Mouse (Mus musculus): ENCODE measurements around the gene Prss40.

The Prss40 gene

DNA sequence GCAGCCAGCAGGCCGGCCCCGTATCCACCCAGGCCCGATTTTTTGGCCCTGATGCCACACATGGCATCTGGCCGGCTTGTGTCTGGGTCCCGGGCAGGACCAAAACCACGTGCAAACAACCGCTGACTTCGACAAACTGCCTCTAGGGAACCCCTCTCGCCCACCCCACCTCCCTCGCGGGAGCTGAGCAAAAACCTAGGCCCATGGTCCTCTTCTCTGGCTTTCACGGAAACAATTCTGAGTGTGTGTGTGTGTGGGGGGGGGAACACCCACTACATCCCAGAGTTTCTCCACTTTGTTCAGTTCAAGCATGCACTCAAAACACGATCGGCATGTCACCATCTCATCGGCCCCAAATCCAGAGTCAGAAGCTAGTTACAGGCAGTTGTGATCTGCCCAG is at the start of gene Prss40:
TSS of gene Prss40 (minus strand) at position 101 of the 400 bp plus-strand sequence.
- ATAC-seq (ENCODE audit: low TSS enrichment), result no peak

DNA sequence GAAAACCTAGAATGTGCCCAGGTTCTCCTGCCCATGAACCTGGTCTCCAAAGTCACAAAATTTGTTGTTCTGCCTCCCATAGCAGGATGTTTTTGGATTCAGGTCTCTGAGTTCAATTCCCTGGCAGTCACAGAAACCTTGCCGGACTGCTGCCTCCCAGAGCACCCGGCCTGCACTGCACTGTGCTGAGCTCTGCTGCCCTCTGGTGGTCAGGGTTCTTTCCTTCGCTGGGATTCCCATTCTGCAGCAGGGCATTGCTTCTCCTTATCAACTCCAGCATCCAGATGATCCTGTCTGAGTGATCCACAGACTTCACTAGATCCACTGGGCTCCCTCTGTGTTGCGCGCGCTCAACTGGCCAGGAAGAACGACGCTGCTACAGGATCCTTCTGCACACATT is 41.6 kb upstream of the Prss40 start:
- peak; percentile 98 for ATAC-seq (ENCODE audit: low TSS enrichment)

DNA sequence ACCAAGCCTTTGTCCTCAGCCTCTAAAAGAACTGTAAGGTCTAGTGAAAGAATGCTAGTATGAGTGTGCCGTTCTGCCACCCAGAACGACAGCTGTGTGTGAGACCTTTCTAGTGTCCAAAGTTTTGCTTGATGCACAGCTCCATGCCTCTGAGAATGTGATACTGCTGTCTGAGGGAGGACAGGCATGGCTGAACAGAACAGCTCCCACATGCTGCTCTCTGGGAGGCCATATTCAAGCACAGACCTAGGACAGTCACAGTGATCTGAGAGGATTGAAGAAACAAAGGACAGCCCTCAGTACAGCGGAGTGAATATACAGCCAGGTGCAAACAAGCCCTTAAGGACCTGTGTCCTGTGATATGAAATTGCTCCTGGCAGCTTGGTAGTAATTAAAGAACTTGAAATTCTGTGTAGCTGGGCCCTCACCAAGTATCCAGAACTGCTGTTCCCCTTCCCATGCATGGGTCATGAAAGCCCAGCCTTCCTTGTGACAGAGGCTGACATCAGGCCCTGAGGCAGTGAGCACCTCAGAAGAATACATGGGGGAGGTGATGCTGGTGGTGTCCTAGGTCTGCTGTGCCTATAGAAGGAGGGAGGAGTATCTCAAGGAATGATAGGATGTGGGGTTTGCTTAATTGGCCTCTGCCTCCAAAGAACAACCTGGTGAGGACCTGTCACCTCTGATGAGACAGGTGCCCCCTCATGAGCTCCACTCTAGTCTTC is 40.7 kb upstream of the Prss40 start:
- ATAC-seq (ENCODE audit: low TSS enrichment), result no peak

DNA sequence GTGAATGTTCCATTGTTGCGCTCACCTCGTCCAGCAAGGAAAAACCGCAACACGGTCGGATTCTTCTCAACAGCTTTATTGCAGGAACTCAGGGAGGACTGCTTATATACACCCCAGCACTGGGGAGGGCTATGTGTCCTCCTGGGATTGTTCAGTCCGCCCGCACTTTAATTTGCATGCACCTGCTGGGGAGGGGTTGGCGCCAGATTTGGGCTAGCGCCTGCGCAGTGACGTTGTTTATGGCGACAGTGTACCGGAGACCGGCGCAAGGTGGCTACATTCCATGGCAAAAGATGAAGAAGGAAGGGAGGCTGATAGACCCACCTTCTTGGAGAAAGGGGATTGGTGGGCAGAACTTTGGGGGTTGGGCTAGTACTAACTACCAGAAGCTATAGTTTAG is 39.3 kb upstream of the Prss40 start:
- ATAC-seq (ENCODE audit: low TSS enrichment), result no peak

DNA sequence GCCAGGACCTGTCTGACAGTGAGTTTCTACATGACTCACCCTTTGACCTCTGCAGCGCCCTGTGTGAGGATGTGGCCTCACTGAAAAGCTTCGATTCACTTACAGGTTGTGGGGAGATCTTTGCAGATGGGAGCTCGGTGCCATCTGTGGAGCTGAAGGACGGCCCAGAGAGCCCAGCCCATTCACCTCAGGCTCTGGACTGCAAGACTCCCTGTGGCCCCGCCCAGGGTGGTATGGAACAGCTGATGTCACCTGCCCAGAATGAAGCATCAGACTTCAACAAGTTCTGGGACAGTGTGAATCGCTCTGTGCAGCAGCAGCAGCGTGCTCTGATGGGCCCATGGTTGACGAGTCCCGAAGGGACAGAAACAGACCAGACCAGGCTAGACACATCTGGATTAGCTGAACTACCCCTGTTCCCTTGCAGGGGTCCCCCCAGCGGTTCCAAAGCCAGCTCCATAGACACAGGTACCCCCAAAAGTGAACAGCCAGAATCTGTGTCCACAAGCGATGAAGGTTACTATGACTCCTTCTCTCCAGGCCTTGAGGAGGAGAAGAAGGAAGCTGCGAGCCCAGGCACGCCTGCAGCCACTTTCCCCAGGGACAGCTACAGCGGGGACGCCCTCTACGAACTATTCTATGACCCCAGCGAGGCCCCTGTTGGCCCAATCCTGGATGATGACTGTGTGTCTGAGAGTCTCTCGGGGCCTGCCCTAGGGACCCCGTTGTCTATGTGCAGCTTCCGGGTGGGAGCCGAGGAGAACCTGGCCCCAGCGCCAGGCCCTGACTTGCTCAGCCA is 26.8 kb upstream of the Prss40 start:
- ATAC-seq (ENCODE audit: low TSS enrichment), result no peak

DNA sequence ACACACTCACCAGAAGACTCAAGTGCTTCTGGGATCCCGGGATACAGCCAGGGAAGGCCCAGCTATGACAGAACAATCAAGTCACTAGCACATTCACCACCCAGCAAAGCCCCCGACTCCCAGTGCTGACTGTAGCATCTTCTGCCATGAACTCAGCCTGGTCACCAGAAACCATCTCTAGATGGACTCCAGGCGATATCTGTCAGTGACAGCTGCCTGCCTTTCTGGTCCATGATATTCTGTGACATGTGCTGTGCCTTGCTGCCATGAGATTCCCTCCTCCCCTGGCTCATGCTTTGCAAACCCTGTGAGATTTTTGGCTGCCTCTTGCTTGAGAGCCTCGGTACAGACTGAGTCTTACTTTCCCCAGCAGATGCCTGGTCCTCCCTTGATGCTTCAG is 24.0 kb upstream of the Prss40 start:
- no peak for ATAC-seq (ENCODE audit: low TSS enrichment)

DNA sequence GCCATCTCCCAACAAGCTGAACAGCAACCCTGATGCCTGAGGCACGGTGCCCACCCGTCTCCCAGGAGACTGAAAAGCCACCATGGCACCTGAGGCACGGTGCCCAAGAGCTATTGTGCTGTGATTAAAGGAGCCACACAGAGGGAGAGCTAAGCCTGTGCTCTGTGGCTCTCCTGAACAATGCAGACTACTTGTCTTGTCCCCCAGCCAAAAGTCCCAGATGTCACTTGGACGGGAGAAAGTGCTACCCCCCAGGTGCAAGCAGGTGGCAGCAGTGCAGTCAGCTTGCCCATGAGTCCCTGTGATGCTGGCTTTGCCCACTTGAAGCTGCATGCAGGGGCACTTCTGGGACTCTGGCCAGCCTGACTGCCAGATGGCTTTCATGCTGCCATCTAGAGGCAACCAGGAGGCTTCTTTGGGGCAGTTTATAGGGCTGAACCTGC is 23.1 kb upstream of the Prss40 start:
- peak; percentile 51 for ATAC-seq (ENCODE audit: low TSS enrichment)

DNA sequence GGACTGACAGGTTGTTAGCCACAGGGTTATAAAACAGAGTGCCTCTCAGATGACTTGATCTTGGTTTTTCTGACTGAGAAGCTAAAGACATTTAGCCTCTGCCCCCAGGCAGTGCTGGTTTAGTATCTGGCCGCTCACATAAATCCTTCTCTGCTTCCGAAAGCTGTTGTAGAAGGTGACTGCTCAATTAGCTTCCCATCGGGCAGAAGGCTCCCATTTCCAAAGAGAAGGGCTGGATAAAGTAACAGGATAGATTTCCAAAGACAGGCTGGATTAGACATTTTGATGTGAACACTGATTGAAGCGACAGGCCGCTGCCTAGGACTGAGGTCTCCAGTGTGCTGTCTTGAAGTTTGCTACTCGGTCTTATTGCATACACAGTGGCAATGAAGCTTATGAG is 21.5 kb upstream of the Prss40 start:
- ATAC-seq (ENCODE audit: low TSS enrichment), result no peak

DNA sequence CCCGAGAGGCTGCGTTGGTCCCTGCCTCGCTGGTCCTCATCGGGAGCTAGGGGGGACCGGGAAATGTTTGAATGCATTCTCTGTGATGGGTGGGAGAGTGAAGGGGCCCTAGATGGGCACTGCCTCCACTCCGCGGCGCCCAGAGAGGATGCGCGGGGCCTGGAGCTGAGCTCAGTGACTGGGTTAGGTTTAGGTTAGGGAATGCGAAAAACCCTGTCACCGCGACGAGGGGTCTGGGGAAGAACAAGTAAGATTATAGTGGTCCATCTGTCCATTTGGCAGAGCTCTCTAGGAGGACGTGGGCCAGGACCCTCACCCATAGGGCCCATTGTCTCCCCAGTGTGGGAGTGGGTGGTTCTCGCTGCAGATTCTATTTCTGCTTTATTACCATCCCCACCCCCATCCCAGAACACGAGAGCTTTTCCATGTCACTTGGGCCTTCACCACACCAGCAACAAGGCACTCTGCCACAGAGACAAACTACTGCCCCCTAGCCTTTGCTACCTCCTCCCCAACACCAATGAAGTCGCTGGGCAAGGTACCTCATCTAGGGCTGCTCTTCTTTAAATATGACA is 19.1 kb upstream of the Prss40 start:
- ATAC-seq (ENCODE audit: low TSS enrichment), result peak; percentile 48

DNA sequence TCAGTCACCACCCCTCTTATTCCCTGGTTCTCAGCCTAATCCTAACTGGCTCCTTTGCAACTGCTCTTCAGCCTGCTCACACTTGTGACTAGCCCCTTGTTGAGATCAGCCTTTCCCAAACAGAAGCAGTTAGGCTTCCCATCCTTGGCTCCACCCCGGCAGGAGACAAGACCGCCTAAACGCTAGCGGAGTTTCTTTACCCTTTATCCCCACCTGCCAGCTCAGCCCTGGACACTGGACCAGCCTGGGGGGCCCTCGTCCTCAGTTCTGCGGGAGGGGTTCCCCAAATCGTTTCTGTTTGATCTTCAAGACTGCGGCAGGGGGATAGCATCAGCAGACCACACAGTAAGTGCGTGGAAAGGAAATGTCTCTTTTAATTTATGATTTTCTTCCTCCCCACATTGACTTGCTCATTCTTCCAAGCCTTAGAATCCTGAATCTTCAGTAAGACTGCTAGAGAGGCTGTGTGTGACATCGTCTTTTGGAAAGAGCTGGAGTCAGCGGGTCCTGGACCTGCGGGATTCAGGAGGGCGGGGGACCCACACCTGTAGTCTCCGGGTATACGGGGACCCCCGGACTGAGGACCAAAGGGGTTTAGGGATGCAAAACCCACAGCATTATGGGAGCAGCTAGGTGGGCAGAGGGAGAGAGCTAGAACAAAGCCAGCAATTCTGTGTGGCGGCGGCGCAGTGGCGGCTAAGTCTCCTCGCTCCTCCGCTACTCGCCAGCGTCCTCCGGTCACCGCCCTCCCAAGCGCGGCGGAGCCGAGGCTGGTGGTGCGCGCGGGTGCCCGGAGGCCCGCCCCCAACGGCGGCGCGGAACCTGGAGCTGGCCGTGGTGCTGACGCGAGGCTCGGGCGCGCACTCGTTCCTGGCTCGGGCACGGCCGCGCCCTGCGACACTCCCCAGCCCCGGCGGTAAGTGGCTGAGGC is 18.4 kb upstream of the Prss40 start, which contains the start of gene Amer3:
TSS of gene Amer3 (plus strand) at position 807 of the 931 bp plus-strand sequence.
- peak; percentile 92 for ATAC-seq (ENCODE audit: low TSS enrichment)

DNA sequence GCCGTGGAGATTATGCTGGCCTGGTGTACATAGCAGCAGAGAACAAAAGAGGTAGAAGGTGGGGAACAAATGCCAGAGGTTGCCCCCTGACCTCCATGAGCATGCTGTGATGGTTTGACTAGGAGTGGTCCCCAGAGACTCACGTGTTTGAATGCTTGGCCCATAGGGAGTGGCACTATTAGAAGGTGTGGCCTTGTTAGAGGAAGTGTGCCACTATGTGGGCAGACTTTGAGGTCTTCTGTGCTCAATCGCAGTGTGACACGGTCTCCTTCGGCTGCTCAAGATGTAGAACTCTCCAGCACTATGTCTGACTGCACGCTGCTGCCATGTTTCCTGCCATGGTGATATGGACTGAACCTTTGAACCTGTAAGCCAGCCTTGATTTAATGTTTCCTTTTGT is 12.5 kb upstream of the Prss40 start:
- ATAC-seq (ENCODE audit: low TSS enrichment), result no peak

DNA sequence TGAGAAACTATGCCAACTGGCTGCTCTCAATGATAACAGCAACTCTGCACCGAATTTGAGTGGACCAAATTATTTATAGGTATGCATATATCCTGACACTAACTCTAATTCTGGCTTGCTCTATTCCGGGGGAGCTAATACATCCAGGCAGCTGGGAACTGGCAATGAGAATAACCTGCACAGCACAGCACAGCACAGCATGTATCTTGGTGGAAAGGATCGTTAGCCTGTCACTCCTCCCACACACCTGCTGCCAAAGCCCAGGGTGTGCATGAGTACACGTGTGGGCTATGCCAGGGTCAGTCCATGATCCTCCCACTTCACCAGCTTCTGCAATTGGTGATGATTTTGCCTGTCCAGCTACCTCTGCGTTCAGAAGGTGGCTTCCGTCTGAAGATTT is 10.7 kb upstream of the Prss40 start:
- peak; percentile 91 for ATAC-seq (ENCODE audit: low TSS enrichment)

DNA sequence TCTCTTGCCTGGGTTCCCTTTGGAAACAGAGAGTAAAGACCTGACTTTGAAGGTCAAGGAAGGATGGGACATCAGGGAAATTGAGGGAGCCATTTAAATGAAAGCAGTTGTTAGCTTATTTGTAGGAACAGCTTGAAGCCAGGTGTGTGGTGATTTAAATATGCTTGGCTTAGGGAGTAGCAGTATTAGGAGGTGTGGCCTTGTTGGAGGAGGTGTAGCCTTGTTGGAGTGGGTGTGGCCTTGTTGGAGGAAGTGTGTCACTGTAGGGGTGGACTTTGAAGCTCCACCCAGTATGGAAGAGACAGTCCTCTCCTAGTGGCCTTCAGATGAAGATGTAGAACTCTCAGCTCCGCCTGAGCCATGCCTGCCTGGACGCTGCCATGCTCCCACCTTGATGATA is 9.1 kb upstream of the Prss40 start:
- no peak for ATAC-seq (ENCODE audit: low TSS enrichment)

DNA sequence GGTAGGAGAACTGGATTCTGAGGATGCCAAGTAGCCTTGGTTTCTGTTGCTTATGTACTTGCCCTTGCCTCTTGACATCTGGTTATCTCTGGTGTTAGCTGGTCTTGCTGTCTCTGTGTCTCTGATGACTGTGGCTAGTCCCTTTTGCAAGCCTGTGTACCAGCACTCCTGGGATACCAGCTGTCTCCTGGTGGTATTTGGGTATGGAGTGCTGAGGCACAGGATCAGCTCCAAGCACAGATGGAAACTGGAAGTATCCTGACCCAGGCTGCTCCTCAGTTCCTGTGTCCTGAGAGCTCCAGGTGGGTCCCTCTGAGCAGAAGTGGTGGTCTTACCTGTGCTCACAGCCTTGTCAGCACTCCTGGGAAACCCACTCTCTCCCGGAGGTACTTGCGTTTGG is 7.4 kb upstream of the Prss40 start:
- no peak for ATAC-seq (ENCODE audit: low TSS enrichment)

DNA sequence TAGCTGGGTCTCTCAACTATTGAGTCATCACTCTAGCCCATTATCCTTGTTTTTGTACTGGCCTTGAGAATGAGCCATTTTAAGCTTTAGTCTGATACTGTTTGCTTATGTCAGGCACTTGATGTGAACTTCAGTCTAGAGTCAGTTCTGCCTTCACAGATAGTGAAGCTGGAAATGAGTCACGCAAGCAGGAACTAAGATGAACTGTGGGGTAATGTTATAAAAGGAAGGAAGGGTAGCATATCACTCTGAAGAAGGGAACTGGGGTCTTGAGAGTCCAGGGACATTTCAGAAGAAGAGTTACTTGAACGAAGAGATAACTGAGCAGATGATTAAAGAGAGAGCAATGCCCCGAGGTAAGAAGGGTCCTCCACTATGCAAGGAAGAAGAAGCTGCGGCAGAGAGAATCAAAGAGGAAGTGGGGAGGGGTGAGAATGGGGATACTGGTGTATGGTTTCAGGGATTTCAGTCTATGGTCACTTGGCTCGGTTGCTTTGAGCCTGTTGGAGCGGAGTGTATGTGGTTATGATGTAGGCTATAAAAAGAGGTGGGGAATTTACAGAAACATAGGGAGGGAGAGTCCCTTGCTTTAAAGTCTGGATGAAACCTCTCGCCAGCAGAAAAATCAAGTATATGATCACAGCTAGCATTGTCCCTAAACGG is 3.8 kb upstream of the Prss40 start:
- no peak for ATAC-seq (ENCODE audit: low TSS enrichment)

DNA sequence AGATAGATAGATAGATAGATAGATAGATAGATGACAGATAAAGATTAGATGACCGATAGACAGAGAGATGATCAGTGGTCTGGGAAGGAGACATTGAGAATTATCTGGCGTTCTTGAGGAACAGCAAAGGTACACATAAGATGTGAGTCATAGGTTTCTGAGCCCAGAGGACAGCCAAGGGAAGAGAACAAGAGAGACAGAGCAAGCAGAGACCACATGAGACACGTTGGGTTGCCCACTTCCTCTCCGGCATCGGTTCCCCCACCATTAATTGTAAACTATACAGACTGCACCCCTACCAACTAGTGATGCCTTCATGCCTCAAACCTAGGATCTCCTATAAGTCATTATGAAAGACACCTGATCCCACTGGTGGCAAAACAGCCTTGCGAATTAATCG is 6.5 kb downstream of the Prss40 start:
- no peak for ATAC-seq (ENCODE audit: low TSS enrichment)

DNA sequence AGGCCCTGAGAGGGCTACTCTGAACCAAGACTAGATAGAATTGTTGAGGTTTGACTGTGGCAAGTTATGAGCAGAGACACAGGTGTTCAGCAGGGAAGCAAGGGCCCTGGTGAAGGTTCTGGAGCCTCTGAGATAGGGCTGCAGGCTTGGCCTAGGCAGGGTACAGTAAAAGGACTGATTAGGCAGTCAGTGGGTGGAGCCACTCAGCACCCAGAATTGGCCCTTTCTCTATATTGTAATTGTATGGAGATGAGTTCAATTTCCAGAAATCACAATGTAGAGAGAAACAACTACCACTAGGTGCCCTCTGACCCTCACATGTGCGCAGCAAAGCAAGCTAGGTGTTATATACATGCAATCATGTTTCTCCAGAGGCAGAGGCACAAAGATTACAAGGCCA is 7.1 kb downstream of the Prss40 start:
- no peak for ATAC-seq (ENCODE audit: low TSS enrichment)

DNA sequence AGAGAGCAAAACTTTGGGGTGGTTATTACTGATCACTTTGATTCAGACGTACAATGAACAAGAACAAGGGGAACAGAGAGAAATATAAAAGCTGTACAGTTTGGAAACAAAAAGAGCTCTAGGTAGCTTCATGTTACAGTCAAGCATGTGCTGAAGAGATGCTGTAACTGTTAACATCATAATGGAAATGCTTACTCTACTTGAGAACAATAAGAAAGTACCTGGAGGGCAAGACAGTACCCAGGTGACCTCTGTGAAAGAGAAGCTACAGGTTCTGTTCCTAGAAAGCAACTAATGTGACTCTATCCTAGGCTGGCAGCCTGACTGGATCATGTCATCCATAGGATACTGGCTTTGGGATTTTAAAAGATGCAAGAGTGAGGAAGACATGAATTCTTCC is 13.7 kb downstream of the Prss40 start:
- ATAC-seq (ENCODE audit: low TSS enrichment), result no peak

DNA sequence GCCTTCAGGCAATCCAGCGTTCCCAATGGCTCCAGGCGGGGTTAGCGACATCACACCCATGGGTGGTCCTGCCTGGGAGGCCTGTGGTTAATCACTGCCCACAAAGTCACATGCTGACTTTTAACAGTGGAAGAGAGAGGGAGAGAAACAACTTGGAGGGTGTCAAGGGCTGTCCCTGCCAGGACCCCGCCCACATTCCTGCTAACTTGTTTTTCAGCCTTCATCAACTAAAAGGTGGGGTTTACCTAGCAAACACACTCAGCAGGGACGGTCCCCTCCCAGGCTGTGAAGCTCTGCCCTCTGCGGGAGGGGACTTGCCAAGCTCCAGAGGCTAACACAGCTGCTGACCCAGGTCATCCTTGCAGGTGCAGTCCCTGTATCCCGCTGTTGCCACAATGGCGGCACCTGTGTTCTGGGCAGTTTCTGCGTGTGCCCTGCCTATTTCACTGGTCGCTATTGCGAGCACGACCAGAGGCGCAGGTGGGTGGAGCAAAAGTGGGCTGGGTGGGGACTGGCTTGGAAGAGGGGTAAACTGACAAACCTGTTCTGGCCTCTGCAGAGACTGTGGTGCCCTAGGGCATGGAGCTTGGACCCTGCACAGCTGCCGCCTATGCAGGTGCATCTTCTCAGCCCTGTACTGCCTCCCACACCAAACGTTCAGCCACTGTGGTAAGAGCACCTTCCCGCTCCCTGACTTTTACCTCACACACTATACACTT is 23.8 kb downstream of the Prss40 start:
- no peak for ATAC-seq (ENCODE audit: low TSS enrichment)

DNA sequence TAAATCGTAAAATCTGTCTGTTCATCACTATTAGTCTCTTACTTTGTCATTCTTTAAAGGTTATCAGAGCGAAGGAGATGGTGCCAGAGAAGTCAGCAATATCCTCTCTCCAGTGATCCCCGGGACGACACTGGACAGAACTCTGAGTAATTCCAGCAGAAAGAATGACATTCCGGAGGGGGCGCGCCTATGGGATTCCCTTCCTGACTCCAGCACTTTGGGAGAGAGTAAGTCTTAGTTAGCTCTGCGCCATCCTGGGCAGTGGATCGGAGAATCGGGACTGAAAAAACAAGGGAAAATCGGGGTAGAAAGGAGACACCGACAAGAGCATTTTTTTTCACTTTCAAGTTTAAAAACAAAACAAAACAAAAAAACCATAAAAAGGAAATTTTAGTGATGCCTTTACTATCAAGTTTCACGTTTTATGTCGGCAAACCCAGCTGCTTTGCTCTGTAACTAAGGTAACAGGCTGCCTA is 24.4 kb downstream of the Prss40 start:
- no peak for ATAC-seq (ENCODE audit: low TSS enrichment)

Measured in frontal cortex, adult (tissue).